Mouse (Mus musculus) right cerebral cortex, adult 18-20 months (tissue): ENCODE measurements around the gene Chid1.

ENCODE experiments used
- DNase-seq: peaks from one replicate; pipeline ENCODE4 v3.0.0; 2022; ENCODE audit warnings: mixed read lengths

Chid1 gene

DNA sequence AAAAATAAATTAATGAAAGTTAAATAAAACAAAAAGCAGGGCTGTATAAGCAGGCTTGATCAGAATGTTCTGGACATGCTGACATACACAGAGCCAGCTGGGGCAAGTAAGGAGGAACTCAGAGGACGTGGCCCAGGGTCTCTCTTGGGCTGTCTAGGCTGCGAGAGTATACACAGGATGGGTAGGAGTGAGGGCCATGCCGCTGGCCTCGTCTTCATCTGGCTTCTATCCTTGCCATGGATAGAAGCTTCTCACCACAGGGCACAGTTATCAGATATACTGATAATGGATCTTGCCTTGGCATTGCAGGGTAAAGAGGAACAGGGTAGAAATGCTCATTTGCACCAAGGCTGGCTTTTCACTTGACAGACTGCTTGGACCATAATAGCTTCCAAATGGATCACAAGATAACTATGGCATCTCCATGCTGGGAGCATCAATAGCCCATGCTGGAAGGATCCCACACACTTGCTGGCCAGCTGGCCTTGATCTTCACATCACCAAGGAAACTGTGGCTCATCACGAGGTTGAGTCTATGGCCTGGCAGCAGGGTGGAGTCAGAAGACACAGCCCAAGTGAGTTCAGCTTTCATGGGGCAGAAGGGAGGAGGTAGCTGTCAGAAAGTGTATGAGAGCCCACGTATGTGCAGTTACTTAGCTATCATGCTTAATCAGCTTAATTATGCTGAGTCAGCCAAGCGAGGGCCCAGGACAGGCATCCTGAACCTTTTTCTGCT lies 37.7 kb downstream of the Chid1 start:
- DNase-seq, result no peak

DNA sequence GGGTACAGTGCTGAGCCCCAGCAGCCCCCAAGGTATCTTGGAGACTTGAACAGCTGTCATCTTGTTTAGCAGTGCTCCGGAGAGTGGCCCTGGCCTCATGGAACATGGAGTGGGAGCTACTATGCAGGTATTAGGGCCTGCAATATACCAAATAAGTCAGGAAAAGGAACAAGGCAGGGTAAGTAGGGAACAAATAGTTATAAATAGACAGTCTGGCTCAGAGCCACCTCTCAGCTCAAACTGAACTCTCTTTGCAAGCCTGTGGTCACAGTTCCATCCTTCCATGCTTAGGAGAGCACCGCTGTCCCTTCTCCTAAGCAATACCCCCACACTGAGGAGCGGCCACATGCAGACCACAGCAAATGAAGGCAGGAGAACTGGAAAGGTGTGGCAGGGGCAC lies 42.1 kb downstream of the Chid1 start:
- DNase-seq, result no peak

DNA sequence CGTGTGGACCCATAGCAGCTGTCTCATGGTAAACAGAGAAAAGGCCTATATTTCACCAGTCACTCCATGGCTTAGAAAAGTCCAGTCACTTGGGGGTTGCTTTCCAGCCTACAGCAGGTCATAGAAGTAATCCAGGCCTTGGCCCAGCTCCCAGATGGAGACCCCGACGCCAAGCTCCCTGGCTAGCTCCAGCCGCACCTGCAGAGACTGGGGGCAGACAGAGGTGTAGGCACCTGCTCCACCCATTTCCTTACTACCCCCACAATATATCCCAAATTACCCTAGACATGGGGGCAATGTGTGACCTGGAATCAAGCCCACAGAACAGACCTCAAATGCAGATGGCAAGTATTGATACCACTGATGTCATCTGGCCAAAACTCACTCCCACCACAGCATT lies 43.7 kb downstream of the Chid1 start:
- DNase-seq, result no peak

DNA sequence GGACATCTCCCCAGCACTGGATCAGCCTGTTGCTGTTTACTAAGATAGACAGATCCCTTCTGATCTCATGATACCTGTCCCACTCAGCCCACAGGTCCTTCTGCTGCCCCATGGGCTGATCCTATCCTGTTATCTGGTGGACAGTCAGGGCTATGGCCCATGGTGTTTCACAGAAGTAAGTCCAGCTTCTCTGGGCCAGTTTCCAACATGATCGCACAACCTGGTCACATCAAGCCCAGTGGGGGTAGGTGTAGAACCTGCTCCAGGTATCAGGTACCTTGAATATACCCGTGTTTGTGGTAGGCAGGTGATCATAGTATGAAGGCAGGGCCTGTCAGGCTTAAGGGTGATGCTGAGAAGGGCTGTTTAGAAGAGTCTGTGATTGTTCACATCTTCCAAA lies 44.3 kb downstream of the Chid1 start:
- DNase-seq, result no peak

DNA sequence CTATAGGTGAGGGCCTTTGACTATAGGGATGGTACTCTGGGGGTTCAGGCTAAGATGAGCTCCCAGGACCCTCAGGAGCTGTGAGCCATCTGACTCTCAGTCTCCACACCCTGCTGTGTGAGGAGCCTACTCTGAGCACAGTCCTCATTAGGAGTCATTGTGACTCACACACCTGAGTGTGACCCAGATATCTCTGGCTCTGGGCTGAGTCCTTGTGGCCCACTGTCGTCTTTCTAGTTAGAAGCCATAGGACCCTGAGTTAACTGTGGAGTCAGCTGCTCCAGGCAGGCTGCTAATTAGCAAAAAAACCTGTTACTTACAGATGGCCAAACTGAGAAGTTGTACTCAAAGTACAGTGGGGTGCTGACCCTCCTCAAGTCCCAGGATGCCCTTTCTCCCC lies 45.9 kb downstream of the Chid1 start:
- DNase-seq, result no peak

DNA sequence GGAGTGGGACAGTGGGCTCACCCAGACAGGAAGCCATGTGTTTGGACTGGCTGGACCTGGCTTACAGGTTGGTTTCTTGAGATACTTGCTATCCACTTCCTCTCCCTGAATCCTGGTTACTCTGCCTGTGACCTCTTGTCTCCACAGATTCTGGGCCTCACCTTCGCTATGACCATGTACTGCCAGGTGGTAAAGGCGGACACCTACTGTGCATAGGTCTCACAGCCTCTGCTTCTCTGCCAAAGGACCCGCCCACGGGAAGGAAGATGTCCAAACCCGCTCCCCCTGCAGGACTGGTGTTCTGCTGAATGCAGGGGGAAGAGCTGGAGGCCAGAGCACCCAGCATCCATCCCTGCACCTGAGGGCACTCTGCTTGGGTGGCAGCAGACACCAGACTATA lies 46.9 kb downstream of the Chid1 start:
- DNase-seq, result no peak

DNA sequence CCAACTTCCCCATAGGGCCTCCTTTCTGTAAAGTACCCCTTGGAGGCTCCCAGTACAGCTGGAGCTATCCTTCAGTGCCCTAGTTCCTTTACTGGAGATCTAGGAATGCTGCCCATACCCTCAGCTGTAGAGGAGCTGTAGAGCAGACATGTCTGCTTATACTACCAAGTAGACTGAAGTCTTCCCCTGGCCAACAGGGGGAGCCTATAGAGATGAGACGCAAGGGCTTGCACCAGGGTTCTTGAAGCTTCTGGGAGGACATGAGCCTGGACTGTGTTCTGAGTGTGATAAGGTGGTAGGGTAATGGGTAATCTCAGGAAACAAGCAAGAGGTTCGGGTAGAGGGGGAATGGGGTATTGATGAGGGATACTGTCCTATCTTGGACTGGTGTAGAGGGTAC lies 48.5 kb downstream of the Chid1 start:
- DNase-seq, result no peak

DNA sequence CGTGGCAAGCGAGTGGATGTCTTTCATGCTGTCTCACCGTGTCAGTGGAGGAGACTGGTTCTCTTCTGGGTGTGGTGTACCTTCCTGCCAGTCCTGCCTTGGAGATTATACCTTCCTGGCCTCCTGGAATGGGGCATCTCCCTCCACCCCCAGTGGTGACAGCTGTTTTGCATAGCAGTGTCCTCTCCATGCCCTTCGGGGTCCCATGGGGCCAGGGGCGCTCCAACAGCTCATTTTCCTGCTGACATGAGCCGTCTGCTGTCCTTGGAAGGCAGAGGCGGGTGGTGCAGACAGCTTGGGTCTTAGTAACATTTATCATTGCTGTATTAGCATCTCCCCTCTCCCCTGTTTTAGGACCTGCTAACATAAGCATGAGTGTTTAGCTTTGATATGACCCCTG lies 52.5 kb downstream of the Chid1 start:
- no peak for DNase-seq

DNA sequence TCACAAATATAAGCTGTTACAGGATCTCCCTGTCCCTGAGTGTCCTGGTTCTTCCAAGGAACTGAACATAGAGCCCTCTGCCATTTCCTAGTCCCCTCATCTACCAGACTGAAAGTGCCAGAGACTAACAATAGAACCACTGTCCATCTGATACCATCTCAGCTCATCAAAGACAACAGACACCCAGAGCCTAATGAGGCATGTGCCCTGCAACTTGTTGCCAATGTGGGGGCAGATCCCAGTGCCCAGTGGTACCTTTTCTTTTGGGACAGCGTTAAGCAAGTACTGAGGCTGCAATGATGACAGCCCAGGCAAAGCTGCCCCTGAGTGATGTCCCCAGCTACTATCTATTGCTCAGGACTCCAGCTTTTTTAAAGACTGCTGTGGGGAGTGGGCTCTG lies 53.4 kb downstream of the Chid1 start:
- DNase-seq, result no peak

DNA sequence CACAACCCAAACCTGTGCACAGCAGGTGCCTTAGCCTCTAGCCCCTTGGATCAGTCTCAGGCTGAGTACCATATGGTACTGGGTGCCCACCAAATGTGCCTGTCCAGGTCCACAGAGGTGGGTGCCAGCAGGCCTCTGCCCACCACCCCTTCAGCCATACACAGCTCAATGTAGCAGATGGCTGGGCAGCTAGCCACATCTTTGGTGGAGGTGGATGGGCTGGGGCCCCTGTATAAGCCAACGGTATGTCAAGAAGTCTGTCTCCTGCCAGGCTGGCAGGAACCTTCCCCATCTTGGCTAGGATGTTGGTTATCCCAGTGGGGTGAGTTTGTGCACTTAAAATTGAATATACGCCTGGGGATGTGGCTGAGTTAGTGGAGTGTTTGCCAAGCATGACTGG lies 54.1 kb downstream of the Chid1 start:
- DNase-seq, result no peak

DNA sequence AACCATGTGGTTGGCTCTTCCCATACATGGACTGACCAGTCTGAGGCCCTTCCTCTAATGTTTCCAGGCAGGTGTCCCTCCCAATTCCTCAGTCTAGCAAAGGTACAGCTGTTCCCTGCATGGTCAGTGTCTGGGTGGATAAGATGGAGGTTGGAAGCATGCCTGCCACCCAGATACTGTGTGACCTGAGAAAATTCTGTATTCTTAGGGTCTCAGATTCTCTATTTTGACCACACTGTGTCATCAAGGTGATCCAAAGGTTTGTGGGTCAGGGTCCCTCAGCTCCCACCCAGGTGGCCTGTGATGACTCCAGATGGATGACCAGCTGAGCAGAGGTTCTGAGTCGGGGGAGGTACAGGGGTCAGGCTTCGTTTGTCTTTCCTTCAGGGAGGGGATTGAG lies 54.5 kb downstream of the Chid1 start:
- DNase-seq, result no peak

DNA sequence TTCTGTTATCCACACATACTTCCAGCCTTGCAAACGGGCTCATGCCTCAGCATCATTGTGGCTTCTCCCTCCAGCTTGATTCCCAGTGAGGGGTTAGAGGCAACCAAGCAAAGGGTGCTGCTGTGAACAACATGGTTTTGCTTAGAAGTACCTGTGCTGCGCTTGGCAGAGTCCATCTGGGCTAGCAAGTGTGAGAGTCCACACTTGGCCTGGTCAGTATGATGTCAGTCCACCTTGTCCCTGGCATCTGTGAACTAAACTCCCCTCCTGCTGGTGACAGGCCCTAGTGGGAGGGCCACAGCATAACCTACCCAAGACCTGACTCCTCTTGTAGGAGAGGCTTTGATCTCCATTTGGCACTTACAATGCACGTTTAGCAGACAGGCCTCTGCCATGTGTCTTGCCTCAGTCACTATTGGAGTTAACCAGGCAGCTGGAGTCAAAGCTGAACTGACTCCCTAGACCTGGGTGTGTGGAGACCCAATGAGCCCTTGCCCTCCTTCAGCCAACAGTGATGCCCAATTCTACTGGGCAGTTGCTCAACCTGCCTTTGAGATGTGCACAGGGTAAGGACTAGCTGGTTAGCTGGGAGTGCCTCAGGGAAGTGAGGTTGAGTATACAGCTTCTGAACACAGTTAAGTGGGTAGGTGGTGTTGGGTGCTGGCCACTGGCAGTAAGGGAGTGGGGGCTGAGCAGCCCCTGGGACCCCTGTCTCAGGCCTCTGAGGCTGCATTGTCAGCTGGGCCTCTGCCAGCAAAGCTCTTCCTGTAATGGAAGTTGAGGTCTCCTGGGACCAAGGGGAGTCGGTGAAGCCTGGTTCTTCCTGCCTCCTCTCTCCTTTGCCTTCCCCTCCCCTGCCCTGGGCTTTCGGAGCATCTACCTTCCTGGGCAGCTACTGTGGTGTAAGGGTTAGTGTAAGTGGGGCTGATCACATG lies 55.2 kb downstream of the Chid1 start:
- DNase-seq, result no peak

DNA sequence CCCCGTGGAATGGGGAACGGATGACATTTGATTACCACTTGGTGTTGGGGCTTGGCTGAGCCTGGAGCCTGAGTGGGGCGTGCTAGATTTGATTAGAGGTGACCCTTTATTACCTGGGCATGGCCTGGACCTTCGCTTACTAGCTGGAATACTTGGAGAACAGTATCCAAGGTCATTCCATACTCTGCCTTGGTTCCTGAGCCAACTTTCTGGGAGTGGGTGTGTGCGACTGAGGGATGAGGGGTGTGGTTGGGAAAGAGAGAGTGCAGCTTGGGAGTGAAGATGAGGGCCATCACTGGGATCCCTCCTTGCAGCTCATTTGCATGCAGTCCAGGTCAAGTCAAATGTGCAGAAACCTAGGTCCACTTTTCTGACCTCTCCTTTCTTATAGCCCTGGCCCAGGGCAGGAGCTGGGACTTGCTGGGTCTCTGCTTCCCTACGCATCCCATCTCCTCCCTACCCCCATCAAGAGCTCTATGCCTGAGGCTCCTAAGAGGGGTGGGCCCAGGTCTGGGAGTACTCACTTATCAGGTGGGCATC lies 56.5 kb downstream of the Chid1 start:
- DNase-seq, result no peak

DNA sequence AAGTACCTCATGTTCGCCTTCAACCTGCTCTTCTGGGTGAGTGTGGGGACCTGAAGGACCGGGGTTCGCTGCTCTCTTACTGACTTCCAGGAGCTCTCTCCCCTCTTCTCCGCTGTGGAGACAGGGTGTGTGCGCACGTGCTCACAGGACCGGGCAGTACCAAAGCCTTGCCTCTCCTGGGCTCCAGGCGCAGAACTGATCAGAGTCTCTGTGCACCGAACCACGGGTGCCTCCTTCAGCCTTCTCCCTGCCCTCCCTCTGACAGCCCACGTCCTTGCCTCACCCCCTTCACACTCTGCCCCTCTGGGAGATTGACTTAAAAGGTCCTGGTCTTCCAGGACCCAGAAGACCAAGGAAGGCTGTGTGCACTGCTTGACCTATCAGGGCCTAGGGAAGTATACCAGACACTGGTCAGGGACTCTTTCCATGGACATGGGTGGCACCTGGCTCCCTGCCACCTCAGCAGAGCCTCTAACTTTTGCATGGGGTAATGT lies 57.1 kb downstream of the Chid1 start:
- DNase-seq, result no peak

DNA sequence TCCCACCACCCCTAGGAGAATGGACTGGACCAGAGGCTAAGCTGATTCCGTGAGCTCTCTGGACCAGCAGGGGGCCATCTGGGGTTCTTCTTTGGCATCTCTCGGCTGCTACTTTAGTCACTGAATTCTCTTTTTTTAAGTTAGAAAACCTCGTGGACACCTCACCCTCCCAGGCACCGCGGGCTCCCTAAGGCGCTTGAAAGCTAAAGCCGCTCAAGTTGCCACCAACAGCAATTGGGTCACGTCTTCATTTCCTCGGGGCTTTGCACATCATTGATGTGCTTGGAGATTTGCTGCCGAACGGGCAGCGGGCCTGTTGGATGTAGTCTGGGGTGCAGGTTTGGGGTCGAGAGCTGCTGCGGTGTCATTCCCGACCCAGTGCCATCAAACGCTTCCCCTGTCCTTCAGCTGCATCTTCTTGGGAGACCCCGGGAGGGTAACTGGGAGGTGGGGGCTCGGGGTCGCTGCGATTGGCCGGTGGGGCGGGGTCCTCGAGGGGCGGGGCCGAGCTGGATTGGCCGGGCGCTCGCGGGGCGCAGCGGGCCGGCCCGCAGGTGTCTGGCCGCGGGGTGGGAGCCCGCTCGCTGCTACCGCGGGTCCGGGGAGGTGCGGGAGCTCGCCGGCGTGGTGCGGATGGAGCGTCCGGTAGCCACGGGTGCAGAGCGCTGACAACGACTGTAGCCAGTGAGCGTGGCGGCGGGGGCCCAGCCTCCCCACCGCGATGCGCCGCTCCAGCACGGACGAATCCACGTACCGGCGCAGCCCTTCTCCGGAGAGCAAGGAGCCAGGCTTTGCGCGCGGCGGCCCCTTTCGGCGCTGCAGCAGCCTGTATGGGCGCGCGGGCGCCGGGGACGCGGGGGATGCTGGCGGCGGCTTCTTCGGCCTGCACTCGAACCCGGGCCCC lies 57.9 kb downstream of the Chid1 start:
- DNase-seq, result peak; percentile 56

DNA sequence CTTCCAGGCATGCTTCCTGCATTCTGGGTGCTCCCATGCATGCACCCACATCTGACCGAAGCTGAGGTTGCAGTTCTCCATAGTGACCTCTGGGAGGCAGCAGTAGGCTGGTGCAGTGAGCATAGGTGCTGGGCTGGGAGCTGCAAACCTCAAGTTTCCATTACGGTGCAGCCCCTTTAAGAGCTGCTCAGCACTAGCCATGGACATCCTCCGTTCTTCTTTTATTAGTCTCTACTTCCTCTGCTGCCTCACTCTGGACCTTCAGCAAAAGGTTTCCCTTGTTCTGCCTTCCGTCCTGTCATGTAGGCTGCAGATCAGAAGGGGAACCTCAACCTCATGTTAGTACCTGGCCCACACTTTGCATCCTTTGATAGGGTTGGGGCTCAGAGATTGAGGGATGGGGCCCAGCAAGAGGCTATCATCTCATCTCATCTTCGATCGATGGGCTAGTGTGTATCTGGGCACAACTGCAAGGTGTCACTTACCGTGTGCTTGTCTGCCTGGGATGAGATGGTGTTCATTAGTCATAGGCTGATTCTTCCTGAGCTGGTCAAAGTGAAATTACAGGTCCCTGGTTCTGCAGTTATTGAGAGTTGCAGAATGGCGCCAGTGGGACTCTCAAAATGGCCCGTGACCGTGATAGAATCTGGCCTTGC lies 58.7 kb downstream of the Chid1 start:
- peak; percentile 75 for DNase-seq

DNA sequence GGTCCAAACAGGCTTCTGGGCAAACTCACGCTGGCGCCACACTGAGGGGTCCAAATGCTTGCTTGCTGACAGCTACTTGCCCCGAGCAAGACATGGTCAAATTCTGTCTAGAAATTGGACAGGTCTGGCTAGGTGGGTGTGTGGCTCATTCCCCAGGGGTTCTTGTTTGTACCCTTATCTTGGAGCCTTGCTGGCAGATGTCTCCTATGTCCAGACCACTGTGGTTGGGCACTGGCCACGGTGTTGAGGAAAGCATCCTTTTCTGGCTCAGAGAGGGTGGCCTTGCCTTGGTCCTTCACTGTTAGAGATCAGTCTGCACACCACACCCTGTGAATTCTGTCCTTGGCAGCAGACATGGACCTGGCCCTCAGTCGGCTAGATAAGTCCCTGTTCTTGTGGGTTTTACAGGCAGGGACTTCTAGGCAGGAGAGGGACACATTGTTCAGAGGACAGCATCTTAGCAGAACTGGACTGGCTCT lies 61.3 kb downstream of the Chid1 start:
- DNase-seq, result no peak

DNA sequence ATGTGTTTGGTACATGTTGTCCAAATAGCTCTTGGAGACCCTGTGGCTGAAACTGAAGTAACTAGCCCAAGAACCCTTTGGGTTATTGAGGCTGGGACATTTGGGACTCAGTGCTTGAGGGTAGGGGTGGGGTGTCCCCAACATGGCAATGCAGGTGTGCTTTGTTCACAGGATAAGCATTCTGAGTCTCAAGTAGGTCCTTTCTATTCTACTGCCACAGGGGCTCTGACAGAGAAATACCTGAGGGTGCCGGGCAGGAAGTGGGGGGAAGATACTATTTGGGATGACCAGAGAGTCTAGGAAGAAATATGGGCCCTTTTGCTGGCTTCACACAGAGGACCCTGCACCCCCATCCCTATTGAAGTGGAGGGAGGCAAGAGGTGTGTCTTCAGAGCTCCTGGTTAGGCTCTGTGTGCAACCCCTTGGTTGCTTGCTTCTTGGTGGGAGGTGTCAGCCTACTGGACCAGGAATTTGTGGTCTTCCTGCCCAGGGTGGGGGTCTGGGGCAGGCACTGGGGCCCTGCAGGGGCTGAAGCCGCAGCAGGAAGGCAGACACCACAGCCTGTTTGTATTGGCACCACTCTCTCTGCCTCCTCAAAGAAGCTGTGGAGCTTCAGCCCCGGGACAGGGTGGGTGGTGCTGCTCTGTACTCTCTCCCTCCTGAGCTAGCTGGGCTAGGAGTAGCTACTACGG lies 61.9 kb downstream of the Chid1 start:
- DNase-seq, result no peak

DNA sequence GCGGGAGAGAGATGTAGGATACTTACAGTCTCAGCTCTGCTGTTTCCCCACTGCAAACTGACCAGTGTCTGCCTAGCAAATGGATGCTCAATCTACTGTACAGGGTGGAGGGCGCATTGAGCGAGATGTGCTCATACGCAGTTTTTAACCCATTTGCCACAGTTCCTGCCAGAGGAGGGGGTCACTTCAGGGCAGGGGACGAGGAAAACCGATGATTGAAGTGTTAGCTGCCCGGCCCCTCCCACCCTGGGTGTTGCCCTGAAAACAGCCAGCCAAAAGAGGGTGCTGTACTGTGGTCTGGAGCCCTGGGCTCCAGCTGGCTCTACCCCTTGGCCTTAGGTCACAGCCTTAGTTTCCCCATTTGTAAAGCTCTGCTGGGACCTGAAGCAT lies 62.7 kb downstream of the Chid1 start:
- DNase-seq, result no peak

DNA sequence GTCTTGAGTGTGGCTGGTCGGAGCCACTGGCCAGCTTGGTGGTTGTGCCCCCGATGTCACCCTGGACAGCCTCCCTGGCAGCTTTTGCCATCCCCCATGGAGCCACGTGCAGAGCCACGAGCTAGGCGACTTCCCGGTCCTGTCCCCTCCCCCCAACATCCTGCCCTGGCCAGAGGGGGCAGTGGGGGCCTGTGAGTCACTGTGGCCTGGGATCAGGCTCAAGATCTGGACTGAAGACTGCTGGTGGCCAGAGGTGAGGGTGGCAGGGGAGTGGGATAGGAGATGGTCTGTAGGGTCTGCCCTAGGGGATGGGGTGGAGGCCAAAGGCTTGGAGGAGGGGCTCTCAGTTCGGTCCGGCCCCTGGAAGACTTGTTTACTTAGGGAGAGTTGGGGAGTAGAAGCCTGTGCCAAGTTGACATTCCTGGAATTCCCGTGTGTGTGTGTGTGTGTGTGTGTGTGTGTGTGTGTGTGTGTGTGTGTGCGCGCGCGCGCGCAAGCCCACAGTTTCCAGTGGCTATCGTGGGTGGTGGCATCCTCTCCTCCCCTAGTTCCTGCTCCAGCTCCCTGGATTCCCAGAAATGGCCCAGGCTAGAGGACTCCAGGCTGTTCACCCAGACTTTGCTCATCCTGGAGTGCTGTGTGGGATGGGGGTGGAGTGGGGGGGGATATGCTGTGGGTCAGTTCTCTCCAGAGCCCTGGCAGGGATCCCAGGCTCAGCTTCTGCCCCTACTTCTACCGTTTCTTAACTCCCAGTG lies 63.3 kb downstream of the Chid1 start:
- peak; percentile 52 for DNase-seq

DNA sequence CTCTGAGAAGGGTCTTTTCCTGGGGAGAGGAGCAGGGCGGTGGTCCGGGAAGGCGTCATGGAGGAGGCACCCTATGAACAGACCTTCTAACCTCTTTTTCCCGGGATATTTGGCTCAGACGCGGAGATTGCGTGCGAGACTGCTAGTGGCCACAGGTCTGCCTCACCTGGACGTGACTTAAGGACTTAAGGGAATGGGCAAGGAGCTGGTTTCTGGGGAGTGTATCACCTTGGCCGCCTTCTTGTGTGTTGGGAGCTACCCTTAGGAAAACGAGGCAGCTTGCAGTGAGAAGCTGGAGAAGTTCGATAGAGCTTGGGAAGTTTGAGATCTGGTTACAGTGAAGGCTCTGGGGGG lies 63.9 kb downstream of the Chid1 start:
- DNase-seq, result no peak
